8 mouse cellular contexts compared by ENCODE assay signal in genomic region chr1:86214158-86214557, GRCm38 (mm10). TPM values are rescaled to one million over a fixed set of nuclear protein-coding genes. Genes with fewer than 3 reads are reported as not detected.
A peak's percentile ranks its signal among the peaks of the same experiment; 100 is the strongest.
DNase-seq lines count a peak whose midpoint lies in the region; ATAC-seq and TF ChIP-seq lines count a peak whose summit lies in the region.

No protein-coding gene starts in this region.

- no peak for TF ChIP-seq POLR2A in MEL (IDR thresholded peaks at IDR 0.05; ENCODE audit: control insufficient read depth in 1 of 2, insufficient read depth in 1 of 2, low read depth in 1 of 2, low read length in 2 of 2, poor library complexity in 1 of 2)

- peak; percentile 32; the same call in 1 of the 2 replicates for ATAC-seq in hindbrain, embryonic 12.5 days (ENCODE audit: low FRiP score)

- peak; percentile 64 for TF ChIP-seq RAD21 in MEL (IDR thresholded peaks at IDR 0.05; ENCODE audit: low read depth, low read length)

- peaks cover 0 to 20% of the 10 kb centered on the region in 2 experiments; a peak in 2 of 4 replicates for H3K36me3 ChIP-seq in MEL (ENCODE audit: control insufficient read depth in 1 of 2, insufficient read depth in 2 of 2, low read length in 2 of 2)
- H3K36me3 ChIP-seq in hindbrain, embryonic 12.5 days = peaks cover 46% of the 10 kb centered on the region

- 0% methylated on average over 1 of the region's 1 CpGs for WGBS in hindbrain, embryonic 12.5 days

- no peak overlapping the region for H3K27ac ChIP-seq in MEL (ENCODE audit: control insufficient read depth, low read depth, low read length)
- H3K27ac ChIP-seq in hindbrain, embryonic 12.5 days = no peak overlapping the region

- TF ChIP-seq CTCF in MEL (IDR thresholded peaks at IDR 0.05 in 2 of 3, conservative IDR thresholded peaks at IDR 0.05 in 1 of 3; ENCODE audit: control insufficient read depth in 1 of 3, insufficient read depth in 1 of 3, low read depth in 2 of 3, low read length in 3 of 3, poor library complexity in 1 of 3, severe bottlenecking in 1 of 3) = peak; percentile 88 to 98 (median 91)

- no peak overlapping the region for H3K9ac ChIP-seq in MEL (ENCODE audit: control insufficient read depth, low read depth, low read length, poor library complexity, severe bottlenecking)
- H3K9ac ChIP-seq in hindbrain, embryonic 12.5 days = no peak overlapping the region

- TF ChIP-seq EP300 in MEL (IDR thresholded peaks at IDR 0.05; ENCODE audit: low read depth in 1 of 2, low read length in 2 of 2) = no peak

- no peaks in the 10 kb centered on the region for H3K79me2 ChIP-seq in MEL (ENCODE audit: control insufficient read depth, insufficient read depth, low read length, poor library complexity)

- H3K4me3 ChIP-seq in MEL (ENCODE audit: control insufficient read depth in 1 of 2, insufficient read depth in 1 of 2, low read depth in 2 of 2, low read length in 2 of 2) = no peak overlapping the region
- H3K4me3 ChIP-seq in hindbrain, embryonic 12.5 days = no peak overlapping the region

- peak; percentile 82 for DNase-seq in MEL (ENCODE audit: low read depth, low spot score)
- peak; percentile 81 for DNase-seq in c-Kit-positive CD71-positive TER-119-negative erythroid progenitor cells, embryonic 14.5 days (ENCODE audit: low read depth)
- peak; percentile 75 for DNase-seq in forelimb bud, embryonic 11.5 days (ENCODE audit: low read depth, low spot score)
- DNase-seq in layer of hippocampus, postnatal 10 days (ENCODE audit: low spot score in 2 of 2) = peak; percentile 92 to 93
- peak; percentile 86 for DNase-seq in lung, postnatal 10 days
- DNase-seq in right cerebral cortex, adult 18-20 months = peak; percentile 82
- peak; percentile 53 for DNase-seq in urinary bladder, adult 2 months (ENCODE audit: low spot score)

- peaks cover 13 to 24% of the 10 kb centered on the region in 2 experiments for H3K4me1 ChIP-seq in MEL (ENCODE audit: control insufficient read depth in 1 of 2, insufficient read depth in 2 of 2, low read length in 2 of 2)
- H3K4me1 ChIP-seq in hindbrain, embryonic 12.5 days = no peaks in the 10 kb centered on the region

- no peaks in the 10 kb centered on the region for H3K27me3 ChIP-seq in MEL (ENCODE audit: control insufficient read depth in 1 of 2, insufficient read depth in 2 of 2, low read length in 2 of 2)
- H3K27me3 ChIP-seq in hindbrain, embryonic 12.5 days = no peaks in the 10 kb centered on the region

- H3K9me3 ChIP-seq in MEL (replicated peaks; ENCODE audit: insufficient read depth, low read length) = no peaks in the 10 kb centered on the region
- H3K9me3 ChIP-seq in hindbrain, embryonic 12.5 days (replicated peaks) = no peaks in the 10 kb centered on the region

- H3K4me2 ChIP-seq in hindbrain, embryonic 12.5 days (replicated peaks) = no peak overlapping the region

TF ChIP-seq in MEL, 35 proteins besides CTCF, POLR2A, EP300 and RAD21:
- TF ChIP-seq MYC (IDR thresholded peaks at IDR 0.05; ENCODE audit: low read depth, low read length) (no peak), HCFC1 (IDR thresholded peaks at IDR 0.05; ENCODE audit: low read depth, low read length) (no peak), ETS1 (IDR thresholded peaks at IDR 0.05; ENCODE audit: low read depth, low read length) (no peak), JUND (IDR thresholded peaks at IDR 0.05; ENCODE audit: low read depth, low read length) (no peak), ZC3H11A (IDR thresholded peaks at IDR 0.05; ENCODE audit: low read depth, low read length) (peak; percentile 75), ZNF384 (IDR thresholded peaks at IDR 0.05; ENCODE audit: low read depth, low read length) (no peak), SMC3 (IDR thresholded peaks at IDR 0.05; ENCODE audit: low read depth, low read length) (peak; percentile 88), SIN3A (IDR thresholded peaks at IDR 0.05; ENCODE audit: low read length) (0 out of 2 replicates have a peak, but pooled peaks have one; percentile 35)

RNA-seq across cellular contexts. Expression of gene Armc9, which starts 59.6 kb away (rescaled TPM):
- total RNA-seq in MEL (2012; rRNA removed) = 5.9 and 7.2 TPM in 2 replicates
- 10 to 100 TPM in 1 of 2 experiments, not detected in 1; 12.0 TPM for polyA plus RNA-seq in MEL (2012; ENCODE audit: insufficient read depth in 1 of 2, insufficient read length in 2 of 2, low read depth in 1 of 2, low replicate concordance in 2 of 2, missing spikeins in 1 of 2)
- polyA plus RNA-seq in hindbrain, embryonic 12.5 days (2016; fragmentation: Nextera tagmentation; extraction: Ambion mirVana) = 38.0 and 39.8 TPM in 2 replicates
- total RNA-seq in layer of hippocampus, postnatal 10 days (2021) = 10 to 100 TPM; 38.8 to 40.3 TPM
- 8.2 and 9.0 TPM in 2 replicates for polyA plus RNA-seq in urinary bladder, adult 2 months (2012; rRNA removed)
